In the genomic region with DNA sequence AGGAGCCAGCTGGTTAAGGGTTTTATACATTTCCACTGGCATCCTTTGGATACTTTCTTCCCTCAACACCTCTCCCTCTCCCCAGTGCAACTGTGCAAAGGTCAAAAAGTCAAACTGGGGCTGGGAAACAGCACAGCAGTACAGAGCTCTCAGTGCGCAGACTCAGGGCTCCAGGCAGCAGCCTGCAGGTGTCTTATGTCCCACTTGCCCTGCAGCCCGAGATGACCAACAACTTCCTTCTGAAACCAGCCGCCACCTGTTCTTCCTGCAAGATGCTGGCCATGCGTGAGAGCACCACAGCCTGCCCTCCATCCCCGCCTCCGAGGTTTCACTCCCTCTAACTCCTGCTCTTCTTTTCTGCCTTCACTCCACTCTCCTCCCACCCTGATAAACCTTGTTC, we compare ENCODE assay signal across 8 mouse cellular contexts. TPM values are rescaled to one million over a fixed set of nuclear protein-coding genes. Genes with fewer than 3 reads are reported as not detected.
DNase-seq lines count a peak whose midpoint lies in the region; ATAC-seq and TF ChIP-seq lines count a peak whose summit lies in the region.

No protein-coding gene starts in this region.

- H3K4me2 ChIP-seq in intestine, embryonic 14.5 days (ENCODE audit: low read length): no peak overlapping the region
- H3K4me2 ChIP-seq in intestine, postnatal 0 days (replicated peaks; ENCODE audit: low read depth): no peak overlapping the region
- H3K4me2 ChIP-seq in stomach, embryonic 16.5 days (ENCODE audit: low read depth, low read length): peak overlapping the region; percentile 9; the same call in 1 of the 2 replicates

- no peaks in the 10 kb centered on the region for H3K36me3 ChIP-seq in intestine, embryonic 14.5 days (ENCODE audit: control insufficient read depth, insufficient read depth, low read length)
- H3K36me3 ChIP-seq in intestine, postnatal 0 days (ENCODE audit: control insufficient read depth, insufficient read depth): no peaks in the 10 kb centered on the region
- H3K36me3 ChIP-seq in stomach, embryonic 16.5 days (ENCODE audit: control insufficient read depth, insufficient read depth, low read length): no peaks in the 10 kb centered on the region

- peak; percentile 54 for DNase-seq in intestine, embryonic 14.5 days (ENCODE audit: low spot score)
- peak; percentile 67 for DNase-seq in embryo, embryonic 10.5 days (ENCODE audit: low spot score)
- peak; percentile 40 for DNase-seq in induced T-regulatory cell, adult 2 months (ENCODE audit: low read depth)
- DNase-seq in lung, postnatal 36 days: peak; percentile 41
- no peak for DNase-seq in urinary bladder, postnatal 25 days (ENCODE audit: low spot score)
- no peak for DNase-seq in right cerebral cortex, adult 18-20 months

- no peak for ATAC-seq in intestine, embryonic 14.5 days (replicated peaks; ENCODE audit: low FRiP score, low TSS enrichment, low read depth)
- ATAC-seq in intestine, postnatal 0 days: no peak
- ATAC-seq in stomach, embryonic 16.5 days (ENCODE audit: insufficient read depth, low FRiP score): 0 out of 2 replicates have a peak, but pooled peaks have one; percentile 15

- H3K27ac ChIP-seq in intestine, embryonic 14.5 days (ENCODE audit: low read depth): peak overlapping the region; percentile 59
- no peak overlapping the region for H3K27ac ChIP-seq in intestine, postnatal 0 days (ENCODE audit: low read depth, low read length)
- peak overlapping the region; percentile 61 for H3K27ac ChIP-seq in stomach, embryonic 16.5 days (ENCODE audit: low read length)

- H3K9ac ChIP-seq in intestine, embryonic 14.5 days (ENCODE audit: low read length): no peak overlapping the region
- H3K9ac ChIP-seq in intestine, postnatal 0 days (ENCODE audit: low read depth, low read length): no peak overlapping the region
- no peak overlapping the region for H3K9ac ChIP-seq in stomach, embryonic 16.5 days (ENCODE audit: low read length)

- no peak for TF ChIP-seq CTCF in intestine, postnatal 0 days (IDR thresholded peaks at IDR 0.05; ENCODE audit: low read depth)

- no peaks in the 10 kb centered on the region for H3K9me3 ChIP-seq in intestine, embryonic 14.5 days (ENCODE audit: control insufficient read depth, low read length)
- H3K9me3 ChIP-seq in intestine, postnatal 0 days (ENCODE audit: control insufficient read depth): no peaks in the 10 kb centered on the region
- H3K9me3 ChIP-seq in stomach, embryonic 16.5 days (replicated peaks; ENCODE audit: control insufficient read depth, low read length): no peaks in the 10 kb centered on the region

- no peak overlapping the region for H3K4me3 ChIP-seq in intestine, embryonic 14.5 days (ENCODE audit: low read depth, low read length)
- no peak overlapping the region for H3K4me3 ChIP-seq in intestine, postnatal 0 days (ENCODE audit: low read depth, low read length)
- no peak overlapping the region for H3K4me3 ChIP-seq in stomach, embryonic 16.5 days (replicated peaks; ENCODE audit: low read length)

- H3K27me3 ChIP-seq in intestine, embryonic 14.5 days (replicated peaks; ENCODE audit: control insufficient read depth, insufficient read depth, low read length): no peaks in the 10 kb centered on the region
- H3K27me3 ChIP-seq in intestine, postnatal 0 days (replicated peaks; ENCODE audit: control insufficient read depth, insufficient read depth, low read length): no peaks in the 10 kb centered on the region
- H3K27me3 ChIP-seq in stomach, embryonic 16.5 days (ENCODE audit: control insufficient read depth, insufficient read depth, low read length): no peaks in the 10 kb centered on the region

- 19% methylated on average over 6 of the region's 6 CpGs for WGBS in intestine, embryonic 14.5 days
- 31% methylated on average over 6 of the region's 6 CpGs for WGBS in intestine, postnatal 0 days
- WGBS in stomach, embryonic 16.5 days: 18% methylated on average over 6 of the region's 6 CpGs

- H3K4me1 ChIP-seq in intestine, embryonic 14.5 days (replicated peaks; ENCODE audit: control insufficient read depth, insufficient read depth, low read length): peaks cover 32% of the 10 kb centered on the region
- H3K4me1 ChIP-seq in intestine, postnatal 0 days (replicated peaks; ENCODE audit: control insufficient read depth, insufficient read depth, low read length): 0 out of 2 replicates have a peak, but pooled peaks cover 4% of the 10 kb centered on the region
- H3K4me1 ChIP-seq in stomach, embryonic 16.5 days (ENCODE audit: control insufficient read depth, insufficient read depth, low read length): peaks cover 27% of the 10 kb centered on the region

RNA-seq across cellular contexts. Expression of gene Bicral, which starts 5.6 kb away (rescaled TPM):
- 5.5 and 6.6 TPM in 2 replicates for polyA plus RNA-seq in intestine, embryonic 14.5 days (2014; fragmentation: Nextera tagmentation; extraction: Ambion mirVana)
- polyA plus RNA-seq in intestine, postnatal 0 days (2015; fragmentation: Nextera tagmentation; extraction: Ambion mirVana): 2.2 and 2.6 TPM in 2 replicates
- 3.4 and 4.0 TPM in 2 replicates for polyA plus RNA-seq in stomach, embryonic 16.5 days (2015; fragmentation: Nextera tagmentation; extraction: Ambion mirVana)

RNA-seq across cellular contexts. Expression of gene Tbcc, which starts 37.8 kb away (rescaled TPM):
- 50.5 and 54.8 TPM in 2 replicates for polyA plus RNA-seq in intestine, embryonic 14.5 days (2014; fragmentation: Nextera tagmentation; extraction: Ambion mirVana)
- 40.1 and 40.2 TPM in 2 replicates for polyA plus RNA-seq in intestine, postnatal 0 days (2015; fragmentation: Nextera tagmentation; extraction: Ambion mirVana)
- polyA plus RNA-seq in stomach, embryonic 16.5 days (2015; fragmentation: Nextera tagmentation; extraction: Ambion mirVana): 25.8 and 34.8 TPM in 2 replicates

RNA-seq across cellular contexts. Expression of gene Prph2, which starts 57.5 kb away (rescaled TPM):
- polyA plus RNA-seq in intestine, embryonic 14.5 days (2014; fragmentation: Nextera tagmentation; extraction: Ambion mirVana): not detected in 2 replicates
- not detected in 2 replicates for polyA plus RNA-seq in intestine, postnatal 0 days (2015; fragmentation: Nextera tagmentation; extraction: Ambion mirVana)
- polyA plus RNA-seq in stomach, embryonic 16.5 days (2015; fragmentation: Nextera tagmentation; extraction: Ambion mirVana): not detected in 2 replicates

Comparison
In these comparisons a context has a peak if more than half of its experiments do, and no peak if none do; other contexts are left out.
1. DNase-seq: peak in intestine, embryonic 14.5 days (single experiment), embryo, embryonic 10.5 days (single experiment), induced T-regulatory cell, adult 2 months (single experiment) and lung, postnatal 36 days (single experiment); none in urinary bladder, postnatal 25 days (single experiment) and right cerebral cortex, adult 18-20 months (single experiment).